Mouse (Mus musculus): ENCODE data around the gene Scrn2. TPM values are rescaled to one million over a fixed set of nuclear protein-coding genes. Genes with fewer than 3 reads are reported as not detected.

Gene Scrn2
- polyA plus RNA-seq, 1 experiment from 2014 or later = 20.3 TPM

DNA sequence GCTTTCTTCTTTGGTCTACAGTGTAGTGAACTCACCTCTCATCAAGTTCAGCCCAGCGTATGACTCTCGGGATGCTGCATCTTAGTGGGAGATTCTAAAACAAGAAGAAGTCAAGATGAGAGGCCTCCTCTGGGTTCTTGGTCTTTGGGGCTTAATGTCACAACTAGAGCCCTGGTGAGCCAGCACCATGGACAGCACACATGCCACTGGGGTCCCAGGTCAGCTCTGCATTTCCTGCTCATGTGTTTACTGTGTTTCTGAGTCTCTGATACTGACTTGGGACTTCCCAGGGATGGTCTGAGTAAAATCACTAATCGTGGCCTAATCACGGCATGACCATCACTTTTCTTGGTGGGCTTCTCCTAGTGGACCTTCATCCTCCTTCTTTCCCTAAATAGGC lies 49.0 kb downstream of the Scrn2 start:
- Histone ChIP-seq H3K4me1 (ENCODE audit: control insufficient read depth, insufficient read depth, low read length) (no peaks in the 10 kb centered on the region), H3K27ac (ENCODE audit: low read length) (no peak overlapping the region), H3K4me2 (ENCODE audit: low read depth, low read length) (no peak overlapping the region), H3K27me3 (ENCODE audit: control insufficient read depth, insufficient read depth, low read length) (no peaks in the 10 kb centered on the region), H3K9ac (ENCODE audit: low read length) (no peak overlapping the region), H3K9me3 (replicated peaks; ENCODE audit: control insufficient read depth, low read length) (no peaks in the 10 kb centered on the region), H3K36me3 (ENCODE audit: control insufficient read depth, insufficient read depth, low read length) (no peaks in the 10 kb centered on the region), H3K4me3 (replicated peaks; ENCODE audit: low read length) (no peak overlapping the region)
- ATAC-seq (ENCODE audit: insufficient read depth, low FRiP score) = no peak
- 38% methylated on average over 4 of the region's 4 CpGs for WGBS

DNA sequence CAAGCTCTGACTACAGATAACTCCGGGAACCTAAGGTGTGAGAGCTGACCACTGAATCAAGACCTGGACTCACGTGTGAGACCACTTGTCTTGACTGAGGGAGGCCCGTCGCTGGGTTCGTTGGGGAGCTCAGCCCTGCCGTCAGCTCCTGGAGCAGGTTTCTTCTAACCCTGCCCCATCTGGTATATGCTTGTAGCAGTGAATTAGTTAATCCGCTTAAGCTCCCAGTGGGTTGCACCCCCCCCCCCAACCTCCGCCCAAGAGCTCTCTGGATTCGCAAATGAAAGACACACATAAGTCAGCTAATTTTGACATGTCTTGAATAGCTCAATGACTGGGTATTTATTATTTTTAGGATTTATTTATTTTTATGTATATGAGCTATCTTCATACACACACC lies 50.6 kb downstream of the Scrn2 start:
- H3K4me2 ChIP-seq (ENCODE audit: low read depth, low read length) = no peak overlapping the region
- no peak overlapping the region for H3K9ac ChIP-seq (ENCODE audit: low read length)
- no peaks in the 10 kb centered on the region for H3K4me1 ChIP-seq (ENCODE audit: control insufficient read depth, insufficient read depth, low read length)
- H3K36me3 ChIP-seq (ENCODE audit: control insufficient read depth, insufficient read depth, low read length) = no peaks in the 10 kb centered on the region
- no peaks in the 10 kb centered on the region for H3K27me3 ChIP-seq (ENCODE audit: control insufficient read depth, insufficient read depth, low read length)
- WGBS = 34% methylated on average over 9 of the region's 9 CpGs
- ATAC-seq (ENCODE audit: insufficient read depth, low FRiP score) = no peak
- H3K4me3 ChIP-seq (replicated peaks; ENCODE audit: low read length) = no peak overlapping the region
- no peaks in the 10 kb centered on the region for H3K9me3 ChIP-seq (replicated peaks; ENCODE audit: control insufficient read depth, low read length)
- no peak overlapping the region for H3K27ac ChIP-seq (ENCODE audit: low read length)

DNA sequence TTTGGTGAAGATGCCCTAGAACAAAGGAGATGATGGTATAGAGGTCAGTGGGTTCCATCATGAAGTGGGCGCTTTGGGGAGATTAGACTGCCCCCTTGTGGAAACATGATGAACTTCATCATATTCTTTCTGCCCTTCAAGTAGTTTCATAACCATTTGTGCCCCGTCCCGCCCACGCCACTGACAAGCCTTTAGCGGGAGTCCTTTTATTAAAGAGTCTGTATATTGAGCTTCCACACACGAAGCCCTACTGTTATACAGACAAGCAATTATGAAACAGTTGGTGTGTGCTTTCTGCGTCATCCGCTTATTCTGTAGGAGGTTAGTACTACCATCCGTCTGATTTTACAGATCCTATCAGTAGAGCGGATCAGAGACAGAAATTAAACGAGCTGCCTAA lies 53.2 kb downstream of the Scrn2 start:
- ATAC-seq (ENCODE audit: insufficient read depth, low FRiP score) = no peak
- Histone ChIP-seq H3K36me3 (ENCODE audit: control insufficient read depth, insufficient read depth, low read length) (no peaks in the 10 kb centered on the region), H3K4me2 (ENCODE audit: low read depth, low read length) (no peak overlapping the region), H3K9ac (ENCODE audit: low read length) (no peak overlapping the region), H3K9me3 (replicated peaks; ENCODE audit: control insufficient read depth, low read length) (no peaks in the 10 kb centered on the region), H3K4me3 (replicated peaks; ENCODE audit: low read length) (no peak overlapping the region), H3K27ac (ENCODE audit: low read length) (no peak overlapping the region), H3K4me1 (ENCODE audit: control insufficient read depth, insufficient read depth, low read length) (no peaks in the 10 kb centered on the region), H3K27me3 (ENCODE audit: control insufficient read depth, insufficient read depth, low read length) (no peaks in the 10 kb centered on the region)
- WGBS = 33% methylated on average over 11 of the region's 11 CpGs

Small RNA genes within 50 kb of the gene (microRNA-seq; reads per million reads assigned to microRNA genes)
- gene Mir8103 = 0.83 reads per million

Other genes starting within 250 kb of the Scrn2 start
- gene Cbx1, start 240.8 kb upstream of the Scrn2 start, polyA plus RNA-seq (2015; fragmentation: Nextera tagmentation; extraction: Ambion mirVana) = 67.5 and 75.1 TPM in 2 replicates
- 64.8 and 65.7 TPM in 2 replicates for gene Nfe2l1, start 200.0 kb upstream of the Scrn2 start, polyA plus RNA-seq (2015; fragmentation: Nextera tagmentation; extraction: Ambion mirVana)
- gene Copz2, start 180.1 kb upstream of the Scrn2 start, polyA plus RNA-seq (2015; fragmentation: Nextera tagmentation; extraction: Ambion mirVana) = 124 and 136 TPM in 2 replicates
- gene Cdk5rap3, start 113.4 kb upstream of the Scrn2 start, polyA plus RNA-seq (2015; fragmentation: Nextera tagmentation; extraction: Ambion mirVana) = 68.7 and 75.0 TPM in 2 replicates
- gene Prr15l, start 101.8 kb upstream of the Scrn2 start, polyA plus RNA-seq (2015; fragmentation: Nextera tagmentation; extraction: Ambion mirVana) = 70.8 and 81.7 TPM in 2 replicates
- 70.7 and 76.8 TPM in 2 replicates for gene Pnpo, start 86.0 kb upstream of the Scrn2 start, polyA plus RNA-seq (2015; fragmentation: Nextera tagmentation; extraction: Ambion mirVana)
- gene Sp2, start 47.0 kb upstream of the Scrn2 start, polyA plus RNA-seq (2015; fragmentation: Nextera tagmentation; extraction: Ambion mirVana) = 13.4 and 14.6 TPM in 2 replicates
- gene Sp6, start 16.5 kb upstream of the Scrn2 start, polyA plus RNA-seq (2015; fragmentation: Nextera tagmentation; extraction: Ambion mirVana) = 6.1 and 9.7 TPM in 2 replicates
- gene Lrrc46, start 11.5 kb downstream of the Scrn2 start, polyA plus RNA-seq (2015; fragmentation: Nextera tagmentation; extraction: Ambion mirVana) = 0.34 and 0.62 TPM in 2 replicates
- gene Mrpl10, start 11.6 kb downstream of the Scrn2 start, polyA plus RNA-seq (2015; fragmentation: Nextera tagmentation; extraction: Ambion mirVana) = 76.7 and 78.9 TPM in 2 replicates
- gene Osbpl7, start 20.7 kb downstream of the Scrn2 start, polyA plus RNA-seq (2015; fragmentation: Nextera tagmentation; extraction: Ambion mirVana) = 10.5 and 11.8 TPM in 2 replicates
- 0.09 and 0.13 TPM in 2 replicates for gene Tbx21, start 85.4 kb downstream of the Scrn2 start, polyA plus RNA-seq (2015; fragmentation: Nextera tagmentation; extraction: Ambion mirVana)
- gene Tbkbp1, start 121.6 kb downstream of the Scrn2 start, polyA plus RNA-seq (2015; fragmentation: Nextera tagmentation; extraction: Ambion mirVana) = 2.0 and 2.5 TPM in 2 replicates
- 32.9 and 36.4 TPM in 2 replicates for gene Kpnb1, start 157.9 kb downstream of the Scrn2 start, polyA plus RNA-seq (2015; fragmentation: Nextera tagmentation; extraction: Ambion mirVana)

All from stomach, embryonic 16.5 days (tissue).